Mouse (Mus musculus) right cerebral cortex, adult 2 months (tissue): ENCODE measurements around the gene Sipa1l2.

Source experiments
- DNase-seq, 2 experiments: peaks; one replicate each; pipeline ENCODE4 v3.0.0; 2021 to 2022; ENCODE audit warnings: low spot score in 2 of 2

Sipa1l2 gene

GRCm38 (mm10) chr8:125368341-125369035, 201.1 kb downstream of the Sipa1l2 start:
- no peak for DNase-seq
